Mouse (Mus musculus): ENCODE measurements at regions not wholly inside any gene's neighbourhood (a gene's known extent, or its start where the extent isn't known, plus 50 kb on each side); places are given as distances from the start of the nearest gene placed in this dataset.

- DNase-seq (ENCODE audit: low read depth, low spot score), result peak; percentile 73
Measured at GRCm38 (mm10) chr1:72963449-72963848, 52.3 kb downstream of the Tnp1 start.

GRCm38 (mm10) chr1:72960241-72960653 lies 55.5 kb downstream of the Tnp1 start:
- DNase-seq (ENCODE audit: low read depth, low spot score), result no peak

DNA sequence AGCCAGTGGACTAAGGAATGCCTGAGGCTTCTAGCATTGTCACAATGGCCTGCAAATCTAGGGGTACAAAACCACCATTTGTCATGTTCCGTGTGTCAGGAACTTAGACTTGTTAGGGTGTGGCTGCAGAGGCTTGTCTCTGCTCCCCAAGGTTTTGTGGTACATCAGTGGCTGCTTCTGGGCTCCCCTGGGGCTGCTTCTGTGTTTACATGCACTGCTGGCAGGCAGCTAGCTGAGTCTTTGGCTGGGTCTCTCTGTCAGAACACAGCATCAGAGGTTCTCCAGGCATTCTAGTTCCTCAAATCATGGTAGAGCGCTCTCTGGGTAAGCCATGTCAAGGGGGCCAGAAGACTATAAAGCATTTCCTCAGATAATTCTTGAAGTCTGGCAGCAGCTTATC lies 60.3 kb downstream of the Tnp1 start:
- no peak for DNase-seq (ENCODE audit: low read depth, low spot score)

GRCm38 (mm10) chr1:72952896-72953295 lies 62.8 kb downstream of the Tnp1 start:
- DNase-seq (ENCODE audit: low read depth, low spot score), result no peak

DNA sequence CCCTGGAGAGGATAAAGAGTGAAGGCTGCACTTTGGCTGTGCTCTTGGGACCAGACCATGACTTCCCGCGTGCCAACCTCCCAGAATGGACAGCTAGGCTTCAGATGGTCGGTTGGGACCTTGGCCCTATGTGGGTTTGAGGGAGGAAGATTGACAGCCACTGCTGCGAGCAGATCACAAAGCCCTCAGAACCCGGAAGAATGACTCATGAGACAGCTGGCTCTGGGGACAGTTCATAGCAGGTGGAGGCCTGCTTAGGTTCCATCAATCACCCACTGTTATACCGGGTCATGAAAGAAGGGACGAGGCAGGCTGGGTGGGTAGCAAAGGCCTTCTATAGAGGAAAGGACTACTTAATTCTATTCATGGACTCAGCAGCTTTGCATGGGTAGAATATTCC lies 63.9 kb downstream of the Tnp1 start:
- peak; percentile 71 for DNase-seq (ENCODE audit: low read depth, low spot score)

GRCm38 (mm10) chr1:72951365-72951764 lies 64.3 kb downstream of the Tnp1 start:
- peak; percentile 44 for DNase-seq (ENCODE audit: low read depth, low spot score)

GRCm38 (mm10) chr1:72946235-72946634 lies 69.5 kb downstream of the Tnp1 start:
- DNase-seq (ENCODE audit: low read depth, low spot score), result no peak

GRCm38 (mm10) chr1:72945750-72946102 lies 70.0 kb downstream of the Tnp1 start:
- no peak for DNase-seq (ENCODE audit: low read depth, low spot score)

DNA sequence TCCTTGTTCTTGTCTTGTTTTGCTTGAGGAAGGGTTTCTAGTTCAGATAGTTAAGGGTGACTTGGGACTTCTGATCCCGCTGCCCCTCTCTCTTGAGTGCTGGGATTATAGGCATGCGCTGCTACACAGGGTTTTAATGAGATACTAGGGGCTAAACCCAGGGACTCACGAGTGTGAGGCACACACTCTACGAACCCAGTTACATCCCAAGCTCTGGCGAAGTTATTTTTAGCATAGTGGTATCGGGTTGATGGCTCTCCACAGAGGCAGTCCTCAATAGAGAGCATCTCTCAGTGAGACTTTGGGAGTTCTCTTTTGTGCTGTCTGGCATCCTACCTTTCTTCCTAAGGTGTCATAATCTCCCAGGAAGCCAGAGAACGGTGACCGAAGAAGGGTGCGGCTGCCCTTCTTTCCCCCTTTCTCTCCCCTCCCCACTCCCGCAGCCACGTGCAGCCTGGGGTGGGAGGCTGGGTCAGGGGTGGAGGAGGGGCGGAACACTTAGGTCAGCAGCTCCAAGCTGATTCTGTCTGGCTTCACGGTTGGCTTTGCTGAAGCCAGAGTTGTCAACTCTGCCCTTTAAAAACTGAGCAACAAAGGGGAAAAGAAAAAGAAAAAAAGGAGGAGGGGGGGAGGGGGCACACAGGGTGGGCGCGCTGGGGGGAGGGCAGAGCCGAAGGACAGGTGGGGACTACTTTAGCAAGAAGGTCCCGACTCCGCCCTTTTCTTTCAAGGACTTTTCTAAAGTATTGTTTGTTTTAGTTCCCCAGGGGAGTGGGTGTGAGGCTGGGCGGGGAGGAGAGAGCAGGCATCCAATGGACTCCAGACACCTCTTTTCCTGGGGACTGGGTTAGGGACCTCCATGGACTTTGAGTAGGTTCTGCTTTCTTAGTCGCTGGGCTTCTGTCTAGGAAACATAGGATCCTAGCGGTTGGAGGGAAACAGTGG lies 70.4 kb upstream of the Igfbp5 start:
- DNase-seq (ENCODE audit: low read depth, low spot score), result no peak

GRCm38 (mm10) chr1:72944221-72944620 lies 69.5 kb upstream of the Igfbp5 start:
- peak; percentile 57 for DNase-seq (ENCODE audit: low read depth, low spot score)

GRCm38 (mm10) chr1:72943082-72943481 lies 68.4 kb upstream of the Igfbp5 start:
- no peak for DNase-seq (ENCODE audit: low read depth, low spot score)

DNA sequence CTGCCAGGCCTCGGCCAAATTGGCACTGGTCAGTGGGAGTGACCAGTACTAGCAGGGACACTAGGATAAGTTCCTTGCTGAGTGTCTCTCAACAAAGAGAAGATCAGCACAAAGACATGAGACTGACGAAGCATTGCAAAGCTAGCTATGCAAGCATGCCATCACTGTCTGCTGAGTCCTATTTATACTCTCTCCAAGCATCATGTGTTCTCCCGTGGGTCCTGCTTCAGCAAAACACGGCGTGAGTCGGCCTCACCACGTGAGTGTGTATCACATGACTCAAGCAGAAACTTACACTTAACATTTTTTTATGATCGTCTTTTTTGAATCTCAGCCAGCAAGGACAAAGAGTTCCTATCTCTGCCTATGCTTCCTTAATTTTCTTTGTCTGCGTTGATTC lies 67.7 kb upstream of the Igfbp5 start:
- peak; percentile 36 for DNase-seq (ENCODE audit: low read depth, low spot score)

- DNase-seq (ENCODE audit: low read depth, low spot score), result no peak
Measured at GRCm38 (mm10) chr1:72939948-72940347, 65.3 kb upstream of the Igfbp5 start.

GRCm38 (mm10) chr1:72936681-72937465 lies 62.2 kb upstream of the Igfbp5 start:
- DNase-seq (ENCODE audit: low read depth, low spot score), result no peak

- DNase-seq (ENCODE audit: low read depth, low spot score), result no peak
Measured at GRCm38 (mm10) chr1:72936231-72936630, 61.5 kb upstream of the Igfbp5 start.

DNA sequence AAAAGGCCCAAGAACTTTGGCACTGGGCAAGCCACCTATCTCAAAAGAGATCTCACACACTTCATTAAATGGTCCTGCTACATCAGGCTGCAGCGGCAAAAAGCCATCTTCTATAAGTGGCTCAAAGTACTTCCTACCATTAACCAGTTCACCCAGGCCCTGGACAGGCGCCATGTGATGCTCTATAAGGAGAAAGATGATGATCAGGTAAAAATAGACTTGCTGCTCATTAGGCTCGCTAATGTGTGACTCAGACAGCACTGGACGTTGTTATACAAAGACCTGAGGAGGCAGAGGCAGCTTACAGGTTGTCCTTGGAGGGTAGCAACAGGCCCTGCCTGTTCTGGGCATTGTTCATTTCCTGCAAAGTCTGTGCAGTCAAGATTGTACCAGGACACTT lies 60.4 kb upstream of the Igfbp5 start:
- no peak for DNase-seq (ENCODE audit: low read depth, low spot score)

DNA sequence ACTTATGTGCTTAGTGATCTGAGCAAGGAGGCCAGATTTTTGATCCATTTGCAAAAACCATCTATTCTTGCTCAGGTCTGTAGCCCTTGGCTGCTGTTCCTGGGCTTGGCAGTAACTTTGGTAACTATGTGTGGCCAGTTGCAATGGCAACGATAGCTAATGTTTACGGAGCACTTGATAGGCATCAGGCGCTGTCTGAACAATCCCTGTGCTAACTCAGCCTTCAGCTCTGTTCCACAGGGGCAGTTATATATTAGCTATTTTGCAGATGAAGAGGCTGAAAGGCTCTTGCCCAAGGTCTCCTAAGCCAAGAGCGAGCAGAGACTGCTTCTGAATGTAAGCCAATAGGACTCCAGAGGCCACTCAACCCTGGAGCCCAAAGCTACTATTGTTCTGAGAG lies 55.1 kb upstream of the Igfbp5 start:
- no peak for DNase-seq (ENCODE audit: low read depth, low spot score)
